Mouse (Mus musculus) bone marrow, adult 2 months (tissue): ENCODE measurements around the gene Kif1b. TPM values are rescaled to one million over a fixed set of nuclear protein-coding genes. Genes with fewer than 3 reads are reported as not detected.

Experiments
- H3K27ac ChIP-seq: fragments of 200-500 bp; 2 replicates; pipeline ENCODE4 v1.5.1; 2012; ENCODE audit warnings: low read depth, mild to moderate bottlenecking, control low read depth, inconsistent platforms, low read length; ENCODE audit not compliant: control insufficient read depth, poor library complexity, insufficient read depth
- H3K4me1 ChIP-seq: fragments of 200-500 bp; 2 replicates; pipeline ENCODE4 v1.6.1; 2011; ENCODE audit warnings: low read length; ENCODE audit not compliant: control insufficient read depth, insufficient read depth
- H3K4me3 ChIP-seq: fragments of 200-500 bp; replicated peaks from 2 replicates; pipeline ENCODE3; 2011; ENCODE audit warnings: mild to moderate bottlenecking, low read depth, low read length, control low read depth; ENCODE audit not compliant: control insufficient read depth
- CTCF ChIP-seq: fragments of 200-500 bp; IDR thresholded peaks from 2 replicates; pipeline ENCODE4 v1.5.1; 2011; ENCODE audit warnings: low read length, control low read depth; ENCODE audit not compliant: control insufficient read depth, insufficient read depth
- POLR2A ChIP-seq: fragments of 200-500 bp; IDR thresholded peaks from 2 replicates; pipeline ENCODE4 v1.6.1; 2011; ENCODE audit warnings: low read depth, mild to moderate bottlenecking, control low read depth, low read length, borderline replicate concordance; ENCODE audit not compliant: control insufficient read depth
- WGBS: fragments of 180-500 bp; shearing (Covaris S2); methylation state at CpG from one replicate; pipeline ENCODE4 v1.1.7; 2018; 5-methylcytosine and 5-hydroxymethylcytosine counted together
- polyA plus RNA-seq: library from polyadenylated mRNA; stranded (reverse); fragments of >200 nt; gene quantifications from 2 replicates; pipeline ENCODE4 v1.2.4, GENCODE M21; 2011; ENCODE audit warnings: low replicate concordance; ENCODE audit not compliant: missing spikeins, insufficient read depth, insufficient read length

Kif1b gene
- polyA plus RNA-seq, 1 experiment: 11.5 TPM

GRCm38 (mm10) chr4:149338137-149338536 is 30.6 kb upstream of the Kif1b start:
- peaks cover 3% of the 10 kb centered on the region; the same call in 1 of the 2 replicates for H3K4me1 ChIP-seq
- WGBS: 66% methylated on average over 2 of the region's 2 CpGs
- no peak overlapping the region for H3K4me3 ChIP-seq

DNA sequence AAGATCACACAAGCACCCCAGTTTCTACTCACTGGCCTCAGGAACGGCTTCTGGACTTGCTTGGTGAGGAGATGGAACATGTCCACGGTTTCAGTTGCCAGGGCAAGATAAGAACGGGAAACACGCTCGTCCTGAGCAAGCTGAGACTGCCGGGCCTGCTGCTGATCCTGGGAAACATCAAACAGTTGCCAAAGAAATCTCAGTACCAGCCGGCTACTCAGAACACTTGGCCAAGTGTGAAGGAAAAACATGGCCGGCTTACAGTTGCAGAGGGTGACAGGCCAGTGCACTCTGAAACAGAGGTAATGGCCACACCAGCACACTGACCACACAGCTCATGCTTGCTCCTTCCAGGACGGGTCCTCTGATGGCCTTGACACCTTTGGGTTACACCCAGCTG is 29.9 kb upstream of the Kif1b start:
- TF ChIP-seq CTCF (no peak), POLR2A (no peak)
- H3K4me3 ChIP-seq: no peak overlapping the region
- peaks cover 3% of the 10 kb centered on the region; the same call in 1 of the 2 replicates for H3K4me1 ChIP-seq
- WGBS: 84% methylated on average over 9 of the region's 9 CpGs
- H3K27ac ChIP-seq: no peak overlapping the region

More at GRCm38 (mm10) chr4:149338137-149338536, 30.6 kb upstream of the Kif1b start:
- TF ChIP-seq CTCF (no peak), POLR2A (no peak)
- no peak overlapping the region for H3K27ac ChIP-seq

DNA sequence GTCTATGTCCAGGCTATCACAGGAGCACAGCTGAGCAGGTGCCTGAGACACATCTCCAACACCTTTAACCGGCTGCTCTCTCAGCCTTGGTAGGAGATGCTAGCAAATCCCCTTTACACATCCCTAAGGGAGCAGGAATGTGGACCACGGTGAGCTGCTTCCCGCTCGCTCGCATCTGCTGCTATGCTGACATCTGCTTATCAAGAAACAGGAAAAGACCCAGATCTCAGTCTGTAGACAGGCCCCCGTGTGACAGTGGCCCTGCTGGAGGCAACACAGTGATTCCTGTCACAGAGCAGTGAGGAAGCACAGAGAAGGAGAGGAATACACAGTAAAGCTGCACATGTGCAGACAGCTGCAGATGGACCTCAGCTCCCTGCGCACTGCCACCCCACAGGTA is 28.8 kb upstream of the Kif1b start:
- TF ChIP-seq POLR2A: no peak
- no peak for TF ChIP-seq CTCF
- Histone ChIP-seq H3K27ac (no peak overlapping the region), H3K4me3 (no peak overlapping the region), H3K4me1 (peaks cover 3% of the 10 kb centered on the region; the same call in 1 of the 2 replicates)
- 71% methylated on average over 7 of the region's 7 CpGs for WGBS

DNA sequence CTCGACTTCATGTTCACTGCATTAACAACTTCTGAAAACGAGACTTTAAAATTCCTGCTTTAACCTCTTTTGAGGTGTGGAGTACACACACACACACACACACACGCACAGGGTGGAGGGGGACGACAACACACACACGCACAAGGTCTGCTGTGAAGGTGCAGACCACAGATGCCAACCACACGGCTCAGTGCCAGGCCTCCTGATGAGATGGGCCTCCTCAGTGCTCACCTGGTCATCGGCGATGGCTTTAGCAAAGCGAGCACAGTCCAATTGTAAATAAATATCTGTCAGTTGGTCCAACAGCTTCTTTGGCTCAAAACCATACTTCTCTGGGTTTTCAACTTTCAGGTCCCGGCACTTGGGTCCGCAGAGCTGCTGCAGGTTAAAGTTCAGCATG is 27.4 kb upstream of the Kif1b start:
- no peaks in the 10 kb centered on the region for H3K4me1 ChIP-seq
- TF ChIP-seq CTCF (no peak), POLR2A (no peak)
- no peak overlapping the region for H3K27ac ChIP-seq
- 88% methylated on average over 11 of the region's 11 CpGs for WGBS
- H3K4me3 ChIP-seq: no peak overlapping the region

- TF ChIP-seq POLR2A (no peak), CTCF (no peak)
- Histone ChIP-seq H3K4me3 (no peak overlapping the region), H3K4me1 (no peaks in the 10 kb centered on the region), H3K27ac (no peak overlapping the region)
- 90% methylated on average over 7 of the region's 7 CpGs for WGBS
These were observed 25.2 kb upstream of the Kif1b start for GRCm38 (mm10) chr4:149332726-149333125.

DNA sequence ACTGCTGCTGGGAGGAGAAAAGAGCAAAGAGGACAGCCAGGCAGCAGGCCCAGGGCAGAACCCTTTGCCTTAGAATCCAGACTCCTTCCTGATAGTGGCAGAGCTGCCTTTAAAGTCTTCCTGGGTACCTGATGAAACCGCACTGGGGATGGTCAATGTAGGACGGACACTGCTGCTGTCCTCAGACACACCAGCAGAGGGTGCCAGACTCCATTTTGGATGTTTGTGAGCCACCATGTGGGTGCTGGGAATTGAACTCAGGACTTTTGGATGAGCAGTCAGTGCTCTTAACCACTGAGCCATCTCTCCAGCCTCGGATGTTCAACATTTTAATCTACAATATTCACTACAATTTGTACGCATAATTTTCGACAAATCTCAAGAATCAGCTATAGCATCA is 23.0 kb upstream of the Kif1b start:
- Histone ChIP-seq H3K4me3 (no peak overlapping the region), H3K27ac (no peak overlapping the region), H3K4me1 (no peaks in the 10 kb centered on the region)
- TF ChIP-seq CTCF: no peak
- TF ChIP-seq POLR2A: no peak
- WGBS: 95% methylated on average over 5 of the region's 5 CpGs

DNA sequence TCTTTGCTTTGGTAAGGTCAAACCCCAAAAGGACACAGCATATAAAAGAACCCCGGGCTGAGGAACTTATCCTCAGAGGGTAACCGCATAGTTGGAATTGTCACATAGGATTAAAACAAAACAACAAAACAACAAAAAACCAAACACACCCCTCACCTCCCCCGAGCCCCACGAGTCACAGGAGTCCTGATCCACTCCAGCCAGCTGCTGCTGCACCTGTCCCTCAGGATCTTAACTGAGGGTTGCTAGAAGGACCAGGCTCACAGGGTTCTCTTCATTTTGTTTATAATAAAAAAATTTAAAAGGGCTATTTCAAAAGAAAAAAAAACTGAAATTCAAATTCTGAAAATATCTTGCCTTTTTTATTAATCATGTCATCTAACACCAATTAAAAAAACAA is 21.2 kb upstream of the Kif1b start:
- WGBS: 89% methylated on average over 4 of the region's 4 CpGs
- TF ChIP-seq POLR2A: no peak
- TF ChIP-seq CTCF: no peak
- no peak overlapping the region for H3K4me3 ChIP-seq
- no peaks in the 10 kb centered on the region for H3K4me1 ChIP-seq
- H3K27ac ChIP-seq: no peak overlapping the region

GRCm38 (mm10) chr4:149327281-149327680 is 19.8 kb upstream of the Kif1b start:
- WGBS: 90% methylated on average over 7 of the region's 7 CpGs
- H3K27ac ChIP-seq: no peak overlapping the region
- TF ChIP-seq POLR2A: no peak
- TF ChIP-seq CTCF: no peak
- no peaks in the 10 kb centered on the region; the same call in 1 of the 2 replicates for H3K4me1 ChIP-seq
- no peak overlapping the region for H3K4me3 ChIP-seq

GRCm38 (mm10) chr4:149325411-149326162 is 18.1 kb upstream of the Kif1b start:
- H3K27ac ChIP-seq: no peak overlapping the region
- TF ChIP-seq CTCF (no peak), POLR2A (no peak)
- WGBS: 84% methylated on average over 10 of the region's 10 CpGs
- H3K4me1 ChIP-seq: peaks cover 2% of the 10 kb centered on the region; the same call in 1 of the 2 replicates
- H3K4me3 ChIP-seq: no peak overlapping the region
